Mouse (Mus musculus): ENCODE results near the gene Sox6. TPM values are rescaled to one million over a fixed set of nuclear protein-coding genes. Genes with fewer than 3 reads are reported as not detected.

Gene Sox6
- polyA plus RNA-seq, 1 experiment from 2014 or later, result 24.3 TPM

GRCm38 (mm10) chr7:115671749-115672148 lies 366.8 kb downstream of the Sox6 start:
- no peak overlapping the region for H3K4me3 ChIP-seq (replicated peaks; ENCODE audit: low read depth, low read length)
- H3K4me2 ChIP-seq (ENCODE audit: low read length), result no peak overlapping the region
- H3K27ac ChIP-seq, result no peak overlapping the region
- DNase-seq (ENCODE audit: low spot score), result no peak
- TF ChIP-seq CTCF (IDR thresholded peaks at IDR 0.05; ENCODE audit: low read depth), result no peak
- no peaks in the 10 kb centered on the region for H3K36me3 ChIP-seq (ENCODE audit: insufficient read depth, low read length)
- no peak for ATAC-seq (replicated peaks; ENCODE audit: low FRiP score, low read depth)
- H3K9me3 ChIP-seq (replicated peaks; ENCODE audit: low read length), result no peaks in the 10 kb centered on the region
- no peaks in the 10 kb centered on the region for H3K27me3 ChIP-seq (ENCODE audit: insufficient read depth, low read length)
- H3K4me1 ChIP-seq (replicated peaks; ENCODE audit: insufficient read depth, low read length), result no peaks in the 10 kb centered on the region
- WGBS, result 80% methylated on average over 2 of the region's 2 CpGs
- no peak overlapping the region for H3K9ac ChIP-seq (ENCODE audit: low read depth, low read length)

GRCm38 (mm10) chr7:115671272-115671671 lies 367.3 kb downstream of the Sox6 start:
- DNase-seq (ENCODE audit: low spot score), result peak; percentile 21
- 80% methylated on average over 4 of the region's 4 CpGs for WGBS

GRCm38 (mm10) chr7:115669207-115670004 lies 369.2 kb downstream of the Sox6 start:
- no peaks in the 10 kb centered on the region for H3K4me1 ChIP-seq (replicated peaks; ENCODE audit: insufficient read depth, low read length)
- 59% methylated on average over 6 of the region's 6 CpGs for WGBS
- no peak overlapping the region for H3K9ac ChIP-seq (ENCODE audit: low read depth, low read length)
- ATAC-seq (replicated peaks; ENCODE audit: low FRiP score, low read depth) (no peak), DNase-seq (ENCODE audit: low spot score) (peak; percentile 35)
- no peaks in the 10 kb centered on the region for H3K27me3 ChIP-seq (ENCODE audit: insufficient read depth, low read length)
- H3K4me2 ChIP-seq (ENCODE audit: low read length), result no peak overlapping the region
- no peaks in the 10 kb centered on the region for H3K36me3 ChIP-seq (ENCODE audit: insufficient read depth, low read length)
- no peak overlapping the region for H3K4me3 ChIP-seq (replicated peaks; ENCODE audit: low read depth, low read length)
- 0 out of 2 replicates have a peak overlapping the region, but pooled peaks have one; percentile 13 for H3K27ac ChIP-seq
- TF ChIP-seq CTCF (IDR thresholded peaks at IDR 0.05; ENCODE audit: low read depth), result no peak
- H3K9me3 ChIP-seq (replicated peaks; ENCODE audit: low read length), result no peaks in the 10 kb centered on the region

More at GRCm38 (mm10) chr7:115671272-115671671, 367.3 kb downstream of the Sox6 start:
- Histone ChIP-seq H3K4me2 (ENCODE audit: low read length) (no peak overlapping the region), H3K4me3 (replicated peaks; ENCODE audit: low read depth, low read length) (no peak overlapping the region), H3K27me3 (ENCODE audit: insufficient read depth, low read length) (no peaks in the 10 kb centered on the region), H3K4me1 (replicated peaks; ENCODE audit: insufficient read depth, low read length) (no peaks in the 10 kb centered on the region), H3K36me3 (ENCODE audit: insufficient read depth, low read length) (no peaks in the 10 kb centered on the region), H3K27ac (no peak overlapping the region), H3K9me3 (replicated peaks; ENCODE audit: low read length) (no peaks in the 10 kb centered on the region), H3K9ac (ENCODE audit: low read depth, low read length) (no peak overlapping the region)
- TF ChIP-seq CTCF (IDR thresholded peaks at IDR 0.05; ENCODE audit: low read depth), result no peak
- ATAC-seq (replicated peaks; ENCODE audit: low FRiP score, low read depth), result no peak

GRCm38 (mm10) chr7:115666686-115667382 lies 371.8 kb downstream of the Sox6 start:
- 21% methylated on average over 18 of the region's 18 CpGs for WGBS
- no peak for TF ChIP-seq CTCF (IDR thresholded peaks at IDR 0.05; ENCODE audit: low read depth)
- no peaks in the 10 kb centered on the region for H3K9me3 ChIP-seq (replicated peaks; ENCODE audit: low read length)
- ATAC-seq (replicated peaks; ENCODE audit: low FRiP score, low read depth) (no peak), DNase-seq (ENCODE audit: low spot score) (peak; percentile 14)
- peak overlapping the region; percentile 41 for H3K4me2 ChIP-seq (ENCODE audit: low read length)
- no peak overlapping the region for H3K9ac ChIP-seq (ENCODE audit: low read depth, low read length)
- H3K27me3 ChIP-seq (ENCODE audit: insufficient read depth, low read length), result no peaks in the 10 kb centered on the region
- H3K4me1 ChIP-seq (replicated peaks; ENCODE audit: insufficient read depth, low read length), result no peaks in the 10 kb centered on the region
- H3K36me3 ChIP-seq (ENCODE audit: insufficient read depth, low read length), result no peaks in the 10 kb centered on the region
- no peak overlapping the region for H3K27ac ChIP-seq
- peak overlapping the region; percentile 11; the same call in 1 of the 2 replicates for H3K4me3 ChIP-seq (replicated peaks; ENCODE audit: low read depth, low read length)

GRCm38 (mm10) chr7:115663399-115663798 lies 375.2 kb downstream of the Sox6 start:
- no peak overlapping the region for H3K4me2 ChIP-seq (ENCODE audit: low read length)
- H3K9ac ChIP-seq (ENCODE audit: low read depth, low read length), result no peak overlapping the region
- no peaks in the 10 kb centered on the region for H3K27me3 ChIP-seq (ENCODE audit: insufficient read depth, low read length)
- H3K27ac ChIP-seq, result no peak overlapping the region
- DNase-seq (ENCODE audit: low spot score) (no peak), ATAC-seq (replicated peaks; ENCODE audit: low FRiP score, low read depth) (no peak)
- WGBS, result 55% methylated on average over 6 of the region's 6 CpGs
- TF ChIP-seq CTCF (IDR thresholded peaks at IDR 0.05; ENCODE audit: low read depth), result no peak
- H3K4me3 ChIP-seq (replicated peaks; ENCODE audit: low read depth, low read length), result no peak overlapping the region
- 0 out of 2 replicates have a peak, but pooled peaks cover 2% of the 10 kb centered on the region for H3K4me1 ChIP-seq (replicated peaks; ENCODE audit: insufficient read depth, low read length)
- H3K36me3 ChIP-seq (ENCODE audit: insufficient read depth, low read length), result no peaks in the 10 kb centered on the region
- no peaks in the 10 kb centered on the region for H3K9me3 ChIP-seq (replicated peaks; ENCODE audit: low read length)

GRCm38 (mm10) chr7:115662121-115662520 lies 376.5 kb downstream of the Sox6 start:
- no peak for TF ChIP-seq CTCF (IDR thresholded peaks at IDR 0.05; ENCODE audit: low read depth)
- no peak for ATAC-seq (replicated peaks; ENCODE audit: low FRiP score, low read depth)
- no peaks in the 10 kb centered on the region for H3K9me3 ChIP-seq (replicated peaks; ENCODE audit: low read length)
- no peak for DNase-seq (ENCODE audit: low spot score)
- no peak overlapping the region for H3K9ac ChIP-seq (ENCODE audit: low read depth, low read length)
- no peaks in the 10 kb centered on the region for H3K36me3 ChIP-seq (ENCODE audit: insufficient read depth, low read length)
- H3K4me1 ChIP-seq (replicated peaks; ENCODE audit: insufficient read depth, low read length), result 0 out of 2 replicates have a peak, but pooled peaks cover 2% of the 10 kb centered on the region
- H3K27me3 ChIP-seq (ENCODE audit: insufficient read depth, low read length), result no peaks in the 10 kb centered on the region
- H3K27ac ChIP-seq, result no peak overlapping the region
- H3K4me3 ChIP-seq (replicated peaks; ENCODE audit: low read depth, low read length), result no peak overlapping the region
- H3K4me2 ChIP-seq (ENCODE audit: low read length), result no peak overlapping the region
- WGBS, result 82% methylated on average over 9 of the region's 9 CpGs

All from kidney, postnatal 0 days (tissue).